In the genomic region with DNA sequence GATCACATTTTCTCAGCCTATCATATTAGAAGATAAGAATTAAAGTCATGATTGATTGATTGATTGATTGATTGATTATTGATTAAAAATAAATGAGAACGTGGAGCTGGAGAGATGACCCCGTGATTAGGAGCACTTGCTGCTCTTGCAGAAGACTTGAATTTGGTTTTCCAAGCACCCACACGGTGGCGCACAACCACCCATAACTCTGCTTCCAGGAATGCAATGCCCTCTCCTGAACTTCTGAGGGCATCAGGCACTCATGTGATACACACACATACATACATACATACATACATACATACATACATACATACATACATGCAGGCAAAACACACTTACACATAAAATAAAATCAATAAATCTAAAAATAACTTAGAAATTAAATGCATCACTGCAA, we compare ENCODE assay signal across 8 mouse cellular contexts. TPM values are rescaled to one million over a fixed set of nuclear protein-coding genes. Genes with fewer than 3 reads are reported as not detected.
DNase-seq lines count a peak whose midpoint lies in the region; ATAC-seq and TF ChIP-seq lines count a peak whose summit lies in the region.

No protein-coding gene starts in this region.

- no peaks in the 10 kb centered on the region for H3K36me3 ChIP-seq in liver, adult 2 months (ENCODE audit: control insufficient read depth, insufficient read depth, low read length)
- H3K36me3 ChIP-seq in liver, embryonic 12.5 days = no peaks in the 10 kb centered on the region

- no peak for TF ChIP-seq POLR2A in liver, adult 2 months (IDR thresholded peaks at IDR 0.05; ENCODE audit: extremely low read depth, insufficient read depth, low read length)

- 59% methylated on average over 4 of the region's 4 CpGs for WGBS in liver, adult 2 months
- WGBS in liver, embryonic 12.5 days (ENCODE audit: insufficient replicate concordance) = 45% methylated on average over 4 of the region's 4 CpGs

- no peaks in the 10 kb centered on the region for H3K27me3 ChIP-seq in liver, adult 2 months (ENCODE audit: control insufficient read depth, insufficient read depth, low read length)
- H3K27me3 ChIP-seq in liver, embryonic 12.5 days (replicated peaks) = no peaks in the 10 kb centered on the region

- H3K4me3 ChIP-seq in liver, adult 2 months (ENCODE audit: insufficient read depth, low read depth, low read length) = no peak overlapping the region
- no peak overlapping the region for H3K4me3 ChIP-seq in liver, embryonic 12.5 days

- no peak overlapping the region for H3K9ac ChIP-seq in liver, adult 2 months (ENCODE audit: low read depth, low read length)
- no peak overlapping the region for H3K9ac ChIP-seq in liver, embryonic 12.5 days

- peak; percentile 26; the same call in 1 of the 2 replicates for TF ChIP-seq CTCF in liver, adult 2 months (IDR thresholded peaks at IDR 0.05; ENCODE audit: low read depth, low read length)

- DNase-seq in cerebellum, postnatal 10 days = peak; percentile 26 to 29
- no peak for DNase-seq in cerebellum, adult 11-12 months
- peak; percentile 3 for DNase-seq in liver, adult 2 months (ENCODE audit: extremely low read depth, low read depth, low spot score)
- DNase-seq in embryo, embryonic 11 days = peak; percentile 7
- peak; percentile 28 for DNase-seq in naive thymus-derived CD4-positive, alpha-beta T cell, adult 2 months (ENCODE audit: low read depth)
- no peak for DNase-seq in retina, embryonic 14.5 days (ENCODE audit: low spot score)
- DNase-seq in layer of hippocampus, postnatal 36 days = no peak

- H3K79me2 ChIP-seq in liver, adult 2 months (ENCODE audit: control insufficient read depth, insufficient read depth, low read length) = no peaks in the 10 kb centered on the region

- H3K9me3 ChIP-seq in liver, embryonic 12.5 days (replicated peaks) = no peaks in the 10 kb centered on the region

- H3K4me1 ChIP-seq in liver, adult 2 months (ENCODE audit: control insufficient read depth, insufficient read depth, low read length) = no peaks in the 10 kb centered on the region
- no peaks in the 10 kb centered on the region for H3K4me1 ChIP-seq in liver, embryonic 12.5 days

- no peak overlapping the region for H3K4me2 ChIP-seq in liver, embryonic 12.5 days

- no peak for ATAC-seq in liver, embryonic 12.5 days

- H3K27ac ChIP-seq in liver, adult 2 months (replicated peaks; ENCODE audit: insufficient read depth, low read depth, low read length) = no peak overlapping the region
- H3K27ac ChIP-seq in liver, embryonic 12.5 days = no peak overlapping the region

RNA-seq across cellular contexts. Expression of gene Ap1s3, which starts 45.6 kb away (rescaled TPM):
- total RNA-seq in liver, adult 2 months (2014; rRNA removed) = 0.92 and 4.1 TPM in 2 replicates
- polyA plus RNA-seq in liver, adult 2 months (2012; rRNA removed) = 2.3 and 3.8 TPM in 2 replicates
- 0.25 and 0.31 TPM in 2 replicates for polyA plus RNA-seq in liver, embryonic 12.5 days (2016; fragmentation: Nextera tagmentation; extraction: Ambion mirVana)
- 1 to 10 TPM; 2.0 to 2.4 TPM for total RNA-seq in layer of hippocampus, postnatal 36 days (2021)

Comparison
In these comparisons a context has a peak if more than half of its experiments do, and no peak if none do; other contexts are left out.
1. DNase-seq: peak in cerebellum, postnatal 10 days (2 of 2), liver, adult 2 months (single experiment), embryo, embryonic 11 days (single experiment) and naive thymus-derived CD4-positive, alpha-beta T cell, adult 2 months (single experiment); none in cerebellum, adult 11-12 months (single experiment), retina, embryonic 14.5 days (single experiment) and layer of hippocampus, postnatal 36 days (0 of 2).